Mouse (Mus musculus): ENCODE measurements around the gene Col5a3.

GRCm38 (mm10) chr9:20790345-20790744, 24.5 kb downstream of the Col5a3 start:
- TF ChIP-seq CTCF (IDR thresholded peaks at IDR 0.05; ENCODE audit: control insufficient read depth, insufficient read depth, insufficient replicate concordance, low read depth, low read length) (no peak), POLR2A (IDR thresholded peaks at IDR 0.05; ENCODE audit: control insufficient read depth, low read depth, low read length) (no peak)
